Mouse (Mus musculus): ENCODE measurements around the gene Zfp691. TPM values are rescaled to one million over a fixed set of nuclear protein-coding genes. Genes with fewer than 3 reads are reported as not detected.

Gene Zfp691
- 1.5 TPM for polyA plus RNA-seq (2014; fragmentation: Illumina TruSeq; extraction: RNeasy Lipid Tissue Mini Kit (QIAGEN cat#74804); ENCODE audit: low read depth, low replicate concordance)

GRCm38 (mm10) chr4:119173851-119174453 is at the start of gene Zfp691:
Gene Zfp691, minus strand, starts transcription at chr4:119174195.

GRCm38 (mm10) chr4:119218169-119218568 is 44.2 kb upstream of the Zfp691 start, which contains the start of gene Tmem269:
Gene Tmem269, minus strand, starts transcription at chr4:119218217.

GRCm38 (mm10) chr4:119194909-119195581 is 21.1 kb upstream of the Zfp691 start, which contains the start of gene Svbp:
Gene Svbp, plus strand, starts transcription at chr4:119195306.

GRCm38 (mm10) chr4:119189864-119190263 is 15.9 kb upstream of the Zfp691 start, which contains the start of gene Ermap:
Gene Ermap, minus strand, starts transcription at chr4:119190011.

Other genes starting within 250 kb of the Zfp691 start
- gene Olfr1328, start 235.6 kb downstream of the Zfp691 start, polyA plus RNA-seq (2014; fragmentation: Illumina TruSeq; extraction: RNeasy Lipid Tissue Mini Kit (QIAGEN cat#74804); ENCODE audit: low read depth, low replicate concordance): not detected
- not detected for gene Lao1, start 212.6 kb downstream of the Zfp691 start, polyA plus RNA-seq (2014; fragmentation: Illumina TruSeq; extraction: RNeasy Lipid Tissue Mini Kit (QIAGEN cat#74804); ENCODE audit: low read depth, low replicate concordance)
- gene Slc2a1, start 65.5 kb downstream of the Zfp691 start, polyA plus RNA-seq (2014; fragmentation: Illumina TruSeq; extraction: RNeasy Lipid Tissue Mini Kit (QIAGEN cat#74804); ENCODE audit: low read depth, low replicate concordance): 0.55 TPM
- gene Ermap, start 15.8 kb upstream of the Zfp691 start, polyA plus RNA-seq (2014; fragmentation: Illumina TruSeq; extraction: RNeasy Lipid Tissue Mini Kit (QIAGEN cat#74804); ENCODE audit: low read depth, low replicate concordance): 0.17 TPM
- gene Svbp, start 21.1 kb upstream of the Zfp691 start, polyA plus RNA-seq (2014; fragmentation: Illumina TruSeq; extraction: RNeasy Lipid Tissue Mini Kit (QIAGEN cat#74804); ENCODE audit: low read depth, low replicate concordance): 85.6 TPM
- gene Tmem269, start 44.0 kb upstream of the Zfp691 start, polyA plus RNA-seq (2014; fragmentation: Illumina TruSeq; extraction: RNeasy Lipid Tissue Mini Kit (QIAGEN cat#74804); ENCODE audit: low read depth, low replicate concordance): 68.7 TPM
- gene AU022252, start 58.5 kb upstream of the Zfp691 start, polyA plus RNA-seq (2014; fragmentation: Illumina TruSeq; extraction: RNeasy Lipid Tissue Mini Kit (QIAGEN cat#74804); ENCODE audit: low read depth, low replicate concordance): 4.4 TPM
- 14.1 TPM for gene P3h1, start 58.7 kb upstream of the Zfp691 start, polyA plus RNA-seq (2014; fragmentation: Illumina TruSeq; extraction: RNeasy Lipid Tissue Mini Kit (QIAGEN cat#74804); ENCODE audit: low read depth, low replicate concordance)
- not detected for gene Cldn19, start 81.2 kb upstream of the Zfp691 start, polyA plus RNA-seq (2014; fragmentation: Illumina TruSeq; extraction: RNeasy Lipid Tissue Mini Kit (QIAGEN cat#74804); ENCODE audit: low read depth, low replicate concordance)
- gene Ybx1, start 120.4 kb upstream of the Zfp691 start, polyA plus RNA-seq (2014; fragmentation: Illumina TruSeq; extraction: RNeasy Lipid Tissue Mini Kit (QIAGEN cat#74804); ENCODE audit: low read depth, low replicate concordance): 1,013 TPM
- gene Ppih, start 146.4 kb upstream of the Zfp691 start, polyA plus RNA-seq (2014; fragmentation: Illumina TruSeq; extraction: RNeasy Lipid Tissue Mini Kit (QIAGEN cat#74804); ENCODE audit: low read depth, low replicate concordance): 64.0 TPM
- gene Ccdc30, start 241.3 kb upstream of the Zfp691 start, polyA plus RNA-seq (2014; fragmentation: Illumina TruSeq; extraction: RNeasy Lipid Tissue Mini Kit (QIAGEN cat#74804); ENCODE audit: low read depth, low replicate concordance): 1,643 TPM
- gene Ppcs, start 248.2 kb upstream of the Zfp691 start, polyA plus RNA-seq (2014; fragmentation: Illumina TruSeq; extraction: RNeasy Lipid Tissue Mini Kit (QIAGEN cat#74804); ENCODE audit: low read depth, low replicate concordance): 9.5 TPM
- gene Zmynd12, start 248.6 kb upstream of the Zfp691 start, polyA plus RNA-seq (2014; fragmentation: Illumina TruSeq; extraction: RNeasy Lipid Tissue Mini Kit (QIAGEN cat#74804); ENCODE audit: low read depth, low replicate concordance): 81.5 TPM